Mouse (Mus musculus) left cerebral cortex, postnatal 25 days (tissue): ENCODE data around the gene Ablim1. TPM values are rescaled to one million over a fixed set of nuclear protein-coding genes. Genes with fewer than 3 reads are reported as not detected.

ENCODE experiments used
- DNase-seq, 2 experiments: peaks; one replicate each; pipeline ENCODE4 v3.0.0; 2022; ENCODE audit warnings: low spot score in 2 of 2, mixed read lengths in 1 of 2
- intact Hi-C: fragments of 180-260 bp; cut with DNase I; formaldehyde crosslinking; loops from one replicate; pipeline ENCODE4 v1.15.1; 2025
- total RNA-seq, 2 experiments: library from RNA; stranded (reverse); gene quantifications; 2 replicates each; pipeline ENCODE4 v1.2.3; 2021

Ablim1 gene
- total RNA-seq, 2 experiments from 2014 or later: 106 to 113 TPM

- DNase-seq: no peak
- intact Hi-C loops: no loop called here
Measured at GRCm38 (mm10) chr19:57175077-57175476, 139.6 kb downstream of the Ablim1 start.

DNA sequence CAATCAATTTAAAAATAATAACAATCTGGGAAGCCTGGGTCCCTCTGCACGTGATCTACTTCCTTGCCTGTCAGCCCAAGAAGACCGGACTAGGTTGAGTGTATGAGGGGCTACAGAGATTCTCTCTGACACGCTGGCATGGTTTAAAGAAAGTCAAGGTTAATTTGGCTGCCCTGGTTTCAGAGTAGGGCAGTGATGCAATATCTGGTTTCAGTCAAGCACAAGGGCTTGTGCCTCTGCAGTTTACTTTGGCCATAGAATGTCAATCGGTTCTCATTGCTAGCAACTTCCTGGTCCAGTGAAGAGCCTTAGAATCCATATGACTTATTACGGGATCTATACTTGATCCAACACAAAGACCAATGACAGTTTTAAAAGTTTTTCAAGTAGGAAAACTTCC lies 140.2 kb downstream of the Ablim1 start:
- intact Hi-C loops: no loop called here
- DNase-seq: no peak

- intact Hi-C loops: no loop called here
Measured at GRCm38 (mm10) chr19:57174045-57174444, 140.7 kb downstream of the Ablim1 start.

DNA sequence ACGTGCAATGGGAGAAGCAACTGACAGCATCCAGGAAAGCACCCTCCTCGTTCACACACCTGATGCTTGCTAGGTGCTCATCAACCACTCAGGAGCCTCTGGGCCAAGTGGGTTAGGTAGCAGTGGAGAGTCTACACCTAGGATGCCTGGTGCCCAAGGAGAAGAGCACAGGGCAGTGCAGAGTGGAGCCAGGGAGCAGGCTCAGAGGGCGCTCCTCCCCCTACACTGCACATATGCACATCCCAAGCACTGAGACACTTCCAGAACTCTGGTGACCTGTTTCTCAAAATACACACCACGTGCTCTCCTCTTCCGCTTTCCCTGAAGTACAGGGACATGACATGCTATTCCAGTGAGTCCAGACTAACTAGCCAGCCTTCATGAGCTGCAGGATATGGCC lies 142.4 kb downstream of the Ablim1 start:
- no peak for DNase-seq
- intact Hi-C loops: no loop called here

More at GRCm38 (mm10) chr19:57174045-57174444, 140.7 kb downstream of the Ablim1 start:
- DNase-seq: no peak

DNA sequence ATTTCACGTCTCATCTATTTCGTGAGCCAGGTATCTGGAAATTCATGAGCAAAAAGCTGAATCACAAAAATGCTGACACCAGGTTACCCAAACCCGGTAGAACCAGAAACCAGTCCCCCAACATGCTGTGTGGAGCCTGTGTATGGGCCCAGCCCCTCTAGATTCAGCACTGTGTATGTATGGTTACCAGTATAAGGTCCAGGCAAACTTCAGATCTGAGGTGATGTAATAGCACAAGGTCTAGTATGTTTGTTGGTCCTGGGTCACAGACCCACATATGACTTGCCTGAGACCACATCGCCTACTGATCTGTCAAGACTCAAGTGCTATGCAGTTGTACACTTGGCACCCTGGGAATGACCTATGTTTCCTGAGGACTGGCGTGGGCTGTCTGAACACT lies 143.8 kb downstream of the Ablim1 start:
- DNase-seq: no peak
- intact Hi-C loops: no loop called here

- no peak for DNase-seq
- intact Hi-C loops: no loop called here
Measured at GRCm38 (mm10) chr19:57169485-57169884, 145.2 kb downstream of the Ablim1 start.

- DNase-seq: no peak
- intact Hi-C loops: loop anchor here (2.0 kb wide), 1 partner anchor 71 kb away; no protein-coding TSS in a partner anchor
Measured at GRCm38 (mm10) chr19:57167721-57168120, 147.0 kb downstream of the Ablim1 start.

DNA sequence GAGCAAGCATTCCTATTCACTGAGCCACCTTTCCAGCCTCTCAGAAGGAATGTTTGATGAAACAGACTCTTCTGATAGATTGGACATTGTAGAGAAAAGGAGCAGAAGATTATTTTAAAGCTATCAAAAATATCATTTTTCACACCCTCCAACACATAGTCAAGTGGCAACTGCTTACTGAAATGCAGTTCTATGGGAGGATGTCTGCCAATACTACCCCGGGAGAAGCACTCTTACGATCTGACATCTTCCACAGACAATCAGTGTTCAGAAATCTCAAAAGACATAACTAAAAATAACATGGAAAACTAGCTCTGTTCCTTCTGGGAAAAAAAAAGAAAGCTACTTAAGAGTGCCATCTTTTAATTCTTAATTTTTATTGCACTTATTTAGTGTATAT lies 149.8 kb downstream of the Ablim1 start:
- DNase-seq: peak in 1 of 2 experiments; percentile 63
- intact Hi-C loops: no loop called here

DNA sequence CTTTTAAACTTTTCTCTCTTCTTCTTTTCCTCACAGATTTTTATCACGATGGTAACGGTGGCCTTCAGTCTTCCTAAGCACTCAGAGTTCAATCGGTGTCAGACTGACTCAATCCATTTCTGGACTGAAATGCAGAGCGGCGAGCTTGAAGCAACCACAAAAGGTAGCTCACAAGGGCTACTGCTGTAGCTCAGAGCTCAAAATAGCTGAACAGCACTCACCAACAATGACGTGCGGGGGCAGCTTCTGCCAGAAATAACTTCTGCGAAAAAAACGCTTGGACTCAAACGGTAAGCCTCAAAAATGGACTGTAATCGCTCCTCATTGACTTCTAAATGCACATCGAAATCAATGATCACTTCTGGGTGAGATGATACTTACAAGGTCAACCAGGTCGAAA lies 151.4 kb downstream of the Ablim1 start:
- intact Hi-C loops: loop anchor here (2.0 kb wide), 1 partner anchor 35 kb away; no protein-coding TSS in a partner anchor

GRCm38 (mm10) chr19:57161978-57162727 lies 152.6 kb downstream of the Ablim1 start:
- intact Hi-C loops: loop anchor here (1.0 to 2.0 kb wide), 3 partner anchors 37 to 167 kb away; no protein-coding TSS in a partner anchor
- DNase-seq: peak in 1 of 2 experiments; percentile 60

More for the DNA sequence above, 151.4 kb downstream of the Ablim1 start:
- DNase-seq: peak in 1 of 2 experiments; percentile 82

GRCm38 (mm10) chr19:57161010-57161660 lies 153.6 kb downstream of the Ablim1 start:
- intact Hi-C loops: loop anchor here (1.0 kb wide), 2 partner anchors 164 to 168 kb away; no protein-coding TSS in a partner anchor
- DNase-seq: peak; percentile 68 to 81

- DNase-seq: no peak
Measured at GRCm38 (mm10) chr19:57157731-57158343, 156.9 kb downstream of the Ablim1 start.

GRCm38 (mm10) chr19:57155121-57155884 lies 159.4 kb downstream of the Ablim1 start:
- intact Hi-C loops: no loop called here
- DNase-seq: peak in 1 of 2 experiments; percentile 92

More at GRCm38 (mm10) chr19:57157731-57158343, 156.9 kb downstream of the Ablim1 start:
- intact Hi-C loops: no loop called here

GRCm38 (mm10) chr19:57152357-57152756 lies 162.4 kb downstream of the Ablim1 start:
- DNase-seq: peak in 1 of 2 experiments; percentile 58
- intact Hi-C loops: no loop called here

DNA sequence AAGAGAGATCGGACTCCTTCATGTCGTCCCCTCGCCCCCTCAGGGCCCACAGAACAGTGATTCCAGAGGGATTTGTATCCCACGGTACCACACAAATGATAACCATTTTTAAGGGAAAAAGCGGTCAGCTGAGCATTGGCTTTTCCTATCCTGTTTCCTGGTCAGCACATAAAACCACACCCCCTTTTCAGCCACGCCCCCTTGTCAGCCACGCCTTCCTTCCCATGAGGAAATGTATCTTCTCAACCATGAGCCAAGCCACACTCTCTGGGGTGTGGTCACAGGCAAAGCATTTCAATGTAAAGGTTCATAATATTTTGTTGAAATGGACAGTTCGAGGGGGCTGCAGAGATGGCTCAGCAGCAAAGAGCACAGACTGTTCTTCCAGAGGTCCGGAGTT lies 163.2 kb downstream of the Ablim1 start:
- intact Hi-C loops: no loop called here
- DNase-seq: no peak

- DNase-seq: no peak
- intact Hi-C loops: no loop called here
Measured at GRCm38 (mm10) chr19:57150275-57150674, 164.4 kb downstream of the Ablim1 start.

DNA sequence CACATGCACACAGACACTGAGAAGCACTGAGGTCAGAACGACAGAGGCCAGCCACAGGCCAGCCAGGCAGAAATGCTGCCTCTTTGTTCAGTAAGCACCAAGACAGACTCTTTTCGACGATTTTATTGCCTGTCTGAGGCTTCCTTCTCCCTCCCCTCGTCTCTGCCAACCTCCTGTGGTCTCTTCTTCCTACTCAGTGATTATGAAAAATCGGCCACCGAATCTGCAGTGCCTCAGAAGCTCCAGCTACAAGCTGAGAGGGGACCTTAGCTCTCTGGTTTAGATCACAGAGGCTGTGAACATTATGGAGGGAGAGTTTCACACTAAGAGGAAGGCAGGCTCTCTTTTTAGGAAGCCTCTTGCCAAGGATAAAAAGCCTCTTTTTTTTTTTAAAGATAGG lies 167.0 kb downstream of the Ablim1 start:
- intact Hi-C loops: no loop called here
- DNase-seq: no peak

DNA sequence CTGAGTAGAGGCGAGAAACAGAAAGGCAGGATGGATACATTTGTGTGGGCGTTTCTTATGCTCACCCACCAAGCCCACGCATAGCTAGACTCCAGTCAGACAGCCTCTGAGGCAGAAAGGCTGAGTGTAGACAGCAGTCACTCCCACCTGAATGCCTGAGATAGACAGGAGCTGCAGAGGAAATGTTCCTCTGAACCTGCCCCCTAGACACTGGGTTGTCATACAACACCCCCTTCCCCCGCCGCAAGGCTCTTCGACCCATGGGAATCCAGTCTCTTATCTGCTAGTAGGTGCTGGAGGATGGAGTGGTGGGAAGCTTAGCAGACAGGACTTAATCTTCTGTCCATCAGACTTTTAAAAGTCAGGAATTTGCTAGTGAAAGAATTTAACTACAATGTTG lies 167.8 kb downstream of the Ablim1 start:
- DNase-seq: no peak
- intact Hi-C loops: no loop called here

DNA sequence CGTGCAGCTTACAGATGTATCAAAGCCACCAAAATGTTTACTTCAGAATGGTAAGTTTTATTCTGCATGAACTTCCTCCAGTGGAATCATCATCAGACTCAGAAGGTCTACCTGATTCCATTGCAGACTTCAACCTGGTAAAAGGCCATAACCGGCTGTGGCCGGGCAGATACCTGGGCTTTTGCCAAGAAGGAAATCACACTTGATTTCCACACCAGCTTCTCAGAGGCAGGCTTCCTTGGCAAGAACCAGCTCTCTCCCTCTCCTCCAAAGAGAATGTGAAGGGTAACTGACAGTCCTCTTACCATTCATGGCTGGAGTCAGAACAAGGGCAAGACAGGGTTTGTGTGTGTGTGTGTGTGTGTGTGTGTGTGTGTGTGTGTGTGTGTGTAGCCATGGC lies 171.1 kb downstream of the Ablim1 start:
- intact Hi-C loops: no loop called here
- DNase-seq: no peak
